Comparison of ENCODE assay signal across 8 mouse cellular contexts in genomic region chr4:133545272-133546231, GRCm38 (mm10). TPM values are rescaled to one million over a fixed set of nuclear protein-coding genes. Genes with fewer than 3 reads are reported as not detected.
A peak's percentile ranks its signal among the peaks of the same experiment; 100 is the strongest.
DNase-seq lines count a peak whose midpoint lies in the region; ATAC-seq and TF ChIP-seq lines count a peak whose summit lies in the region.

Nudc (minus strand) TSS chr4:133545996.

- peak within 1 kb of the TSS; percentile 79 for H3K27ac ChIP-seq in MEL (ENCODE audit: control insufficient read depth, low read depth, low read length)
- peak within 1 kb of the TSS; percentile 73 for H3K27ac ChIP-seq in cerebellum, adult 2 months (ENCODE audit: insufficient read depth, low read length)
- H3K27ac ChIP-seq in forebrain, postnatal 0 days (ENCODE audit: low read depth, low read length): peak within 1 kb of the TSS; percentile 74
- peak within 1 kb of the TSS; percentile 82 for H3K27ac ChIP-seq in lung, embryonic 15.5 days

- H3K4me1 ChIP-seq in MEL (ENCODE audit: control insufficient read depth in 1 of 2, insufficient read depth in 2 of 2, low read length in 2 of 2): peaks cover 3 to 6% of the 10 kb centered on the region in 2 experiments
- H3K4me1 ChIP-seq in cerebellum, adult 2 months (ENCODE audit: control insufficient read depth, insufficient read depth, low read length): no peaks in the 10 kb centered on the region; the same call in 1 of the 2 replicates
- peaks cover 3% of the 10 kb centered on the region; the same call in 1 of the 2 replicates for H3K4me1 ChIP-seq in forebrain, postnatal 0 days (ENCODE audit: insufficient read depth)
- peaks cover 18% of the 10 kb centered on the region for H3K4me1 ChIP-seq in lung, embryonic 15.5 days

- TF ChIP-seq EP300 in MEL (IDR thresholded peaks at IDR 0.05; ENCODE audit: low read depth in 1 of 2, low read length in 2 of 2): no peak

- peak within 1 kb of the TSS; percentile 97 for H3K9ac ChIP-seq in MEL (ENCODE audit: control insufficient read depth, low read depth, low read length, poor library complexity, severe bottlenecking)
- peak within 1 kb of the TSS; percentile 69 for H3K9ac ChIP-seq in forebrain, postnatal 0 days
- peak within 1 kb of the TSS; percentile 91 for H3K9ac ChIP-seq in lung, embryonic 15.5 days

- peak within 1 kb of the TSS; percentile 92 to 96 for H3K4me3 ChIP-seq in MEL (ENCODE audit: control insufficient read depth in 1 of 2, insufficient read depth in 1 of 2, low read depth in 2 of 2, low read length in 2 of 2)
- peak within 1 kb of the TSS; percentile 97 for H3K4me3 ChIP-seq in cerebellum, adult 2 months (replicated peaks; ENCODE audit: insufficient read depth, low read depth, low read length)
- H3K4me3 ChIP-seq in forebrain, postnatal 0 days (ENCODE audit: low read depth, low read length): peak within 1 kb of the TSS; percentile 79
- H3K4me3 ChIP-seq in lung, embryonic 15.5 days: peak within 1 kb of the TSS; percentile 100

- no peak for TF ChIP-seq CTCF in MEL (IDR thresholded peaks at IDR 0.05 in 2 of 3, conservative IDR thresholded peaks at IDR 0.05 in 1 of 3; ENCODE audit: control insufficient read depth in 1 of 3, insufficient read depth in 1 of 3, low read depth in 2 of 3, low read length in 3 of 3, poor library complexity in 1 of 3, severe bottlenecking in 1 of 3)
- no peak for TF ChIP-seq CTCF in cerebellum, adult 2 months (IDR thresholded peaks at IDR 0.05; ENCODE audit: borderline replicate concordance, insufficient read depth, low read depth, low read length)
- 0 out of 2 replicates have a peak, but pooled peaks have one; percentile 5 for TF ChIP-seq CTCF in forebrain, postnatal 0 days (IDR thresholded peaks at IDR 0.05; ENCODE audit: low read depth)

- H3K4me2 ChIP-seq in forebrain, postnatal 0 days (ENCODE audit: low read depth): peak within 1 kb of the TSS; percentile 64
- peak within 1 kb of the TSS; percentile 74 for H3K4me2 ChIP-seq in lung, embryonic 15.5 days

- H3K36me3 ChIP-seq in MEL (ENCODE audit: control insufficient read depth in 1 of 2, insufficient read depth in 2 of 2, low read length in 2 of 2): peaks cover 1 to 9% of the 10 kb centered on the region in 2 experiments; a peak in 3 of 4 replicates
- peaks cover 7% of the 10 kb centered on the region for H3K36me3 ChIP-seq in forebrain, postnatal 0 days (ENCODE audit: insufficient read depth)
- peaks cover 10% of the 10 kb centered on the region; the same call in 1 of the 2 replicates for H3K36me3 ChIP-seq in lung, embryonic 15.5 days

- peak; percentile 81 to 95 for TF ChIP-seq POLR2A in MEL (IDR thresholded peaks at IDR 0.05; ENCODE audit: control insufficient read depth in 1 of 2, insufficient read depth in 1 of 2, low read depth in 1 of 2, low read length in 2 of 2, poor library complexity in 1 of 2)
- peak; percentile 85 for TF ChIP-seq POLR2A in cerebellum, adult 2 months (IDR thresholded peaks at IDR 0.05; ENCODE audit: borderline replicate concordance, insufficient read depth, low read length)

- H3K79me2 ChIP-seq in MEL (ENCODE audit: control insufficient read depth, insufficient read depth, low read length, poor library complexity): peaks cover 45% of the 10 kb centered on the region

- TF ChIP-seq RAD21 in MEL (IDR thresholded peaks at IDR 0.05; ENCODE audit: low read depth, low read length): no peak

- no peaks in the 10 kb centered on the region for H3K27me3 ChIP-seq in MEL (ENCODE audit: control insufficient read depth in 1 of 2, insufficient read depth in 2 of 2, low read length in 2 of 2)
- H3K27me3 ChIP-seq in cerebellum, adult 2 months (ENCODE audit: control insufficient read depth, insufficient read depth, low read length): no peaks in the 10 kb centered on the region
- no peaks in the 10 kb centered on the region for H3K27me3 ChIP-seq in forebrain, postnatal 0 days (ENCODE audit: insufficient read depth, low read length)
- no peaks in the 10 kb centered on the region for H3K27me3 ChIP-seq in lung, embryonic 15.5 days

- H3K9me3 ChIP-seq in MEL (replicated peaks; ENCODE audit: insufficient read depth, low read length): no peaks in the 10 kb centered on the region
- H3K9me3 ChIP-seq in forebrain, postnatal 0 days (ENCODE audit: low read length): no peaks in the 10 kb centered on the region
- no peaks in the 10 kb centered on the region; the same call in 1 of the 2 replicates for H3K9me3 ChIP-seq in lung, embryonic 15.5 days

- peak; percentile 97 for DNase-seq in MEL (ENCODE audit: low read depth, low spot score)
- peak; percentile 96 to 98 for DNase-seq in cerebellum, adult 2 months
- peak; percentile 96 for DNase-seq in forebrain, postnatal 0 days
- DNase-seq in heart, postnatal 4 days: peak; percentile 97
- DNase-seq in layer of hippocampus, adult 8-10 months (ENCODE audit: low spot score in 2 of 2): peak; percentile 93 to 94
- DNase-seq in ovary, adult 18-20 months (ENCODE audit: low spot score): peak; percentile 93
- peak; percentile 96 for DNase-seq in thymus, postnatal 0 days (ENCODE audit: low spot score)

- peak; percentile 99 for ATAC-seq in forebrain, postnatal 0 days
- ATAC-seq in lung, embryonic 15.5 days (ENCODE audit: borderline replicate concordance, extremely low read depth, low FRiP score, low TSS enrichment): peak; percentile 96

- under 1% methylated on average over 76 of the region's 77 CpGs for WGBS in cerebellum, adult 2 months
- 1% methylated on average over 68 of the region's 77 CpGs for WGBS in forebrain, postnatal 0 days
- WGBS in lung, embryonic 15.5 days: under 1% methylated on average over 74 of the region's 77 CpGs

TF ChIP-seq in MEL, 35 proteins besides CTCF, POLR2A, EP300 and RAD21:
- no peak for TF ChIP-seq ETS1 (IDR thresholded peaks at IDR 0.05; ENCODE audit: low read depth, low read length)
- TF ChIP-seq TCF12 (IDR thresholded peaks at IDR 0.05; ENCODE audit: low read depth, low read length): 0 out of 2 replicates have a peak, but pooled peaks have one; percentile 43
- peak; percentile 79 for TF ChIP-seq ZMIZ1 (IDR thresholded peaks at IDR 0.05; ENCODE audit: low read depth, low read length)
- peak; percentile 62 for TF ChIP-seq USF1 (IDR thresholded peaks at IDR 0.05; ENCODE audit: low read depth, low read length)
- TF ChIP-seq KAT2A (conservative IDR thresholded peaks at IDR 0.05; ENCODE audit: low read depth, low read length): no peak; the same call in 1 of the 2 replicates
- TF ChIP-seq E2F4 (IDR thresholded peaks at IDR 0.05; ENCODE audit: borderline replicate concordance, low read depth, low read length): peak; percentile 43; the same call in 1 of the 2 replicates
- no peak for TF ChIP-seq JUND (IDR thresholded peaks at IDR 0.05; ENCODE audit: low read depth, low read length)
- TF ChIP-seq POLR2AphosphoS2 (IDR thresholded peaks at IDR 0.05; ENCODE audit: low read length): peak; percentile 70; the same call in 1 of the 2 replicates
- no peak for TF ChIP-seq TAL1 (IDR thresholded peaks at IDR 0.05; ENCODE audit: low read length)
- peak; percentile 57 for TF ChIP-seq MAX (IDR thresholded peaks at IDR 0.05; ENCODE audit: low read length)
- peak; percentile 63; the same call in 1 of the 2 replicates for TF ChIP-seq TBP (IDR thresholded peaks at IDR 0.05; ENCODE audit: low read depth, low read length)
- TF ChIP-seq UBTF (IDR thresholded peaks at IDR 0.05; ENCODE audit: borderline replicate concordance, insufficient read depth, low read depth, low read length): no peak
- TF ChIP-seq ZC3H11A (IDR thresholded peaks at IDR 0.05; ENCODE audit: low read depth, low read length): no peak
- peak; percentile 13 for TF ChIP-seq MYC (IDR thresholded peaks at IDR 0.05; ENCODE audit: low read depth, low read length)
- peak; percentile 85; the same call in 1 of the 2 replicates for TF ChIP-seq SIN3A (IDR thresholded peaks at IDR 0.05; ENCODE audit: low read length)
- peak; percentile 68; the same call in 1 of the 2 replicates for TF ChIP-seq ELF1 (IDR thresholded peaks at IDR 0.05; ENCODE audit: low read depth, low read length)
- TF ChIP-seq MXI1 (IDR thresholded peaks at IDR 0.05; ENCODE audit: low read depth, low read length): peak; percentile 85
- TF ChIP-seq HCFC1 (IDR thresholded peaks at IDR 0.05; ENCODE audit: low read depth, low read length): peak; percentile 86
- TF ChIP-seq MEF2A (IDR thresholded peaks at IDR 0.05; ENCODE audit: extremely low read depth, insufficient replicate concordance, low read depth, low read length, poor library complexity, severe bottlenecking): no peak
- peak; percentile 93 for TF ChIP-seq NELFE (IDR thresholded peaks at IDR 0.05; ENCODE audit: low read depth, low read length)
- peak; percentile 45; the same call in 1 of the 2 replicates for TF ChIP-seq MYB (IDR thresholded peaks at IDR 0.05; ENCODE audit: low read depth, low read length)

RNA-seq across cellular contexts. Expression of gene Nudc, which starts in this region (rescaled TPM):
- 504 and 516 TPM in 2 replicates for total RNA-seq in MEL (2012; rRNA removed)
- polyA plus RNA-seq in MEL (2012; ENCODE audit: insufficient read depth in 1 of 2, insufficient read length in 2 of 2, low read depth in 1 of 2, low replicate concordance in 2 of 2, missing spikeins in 1 of 2): 100 to 1,000 TPM in 1 of 2 experiments, not detected in 1; 732 TPM
- polyA plus RNA-seq in cerebellum, adult 2 months (2012; rRNA removed): 197 and 231 TPM in 2 replicates
- 115 and 119 TPM in 2 replicates for total RNA-seq in forebrain, postnatal 0 days (2014; rRNA removed)
- polyA plus RNA-seq in forebrain, postnatal 0 days (2015; fragmentation: Nextera tagmentation; extraction: Ambion mirVana): 217 and 262 TPM in 2 replicates
- 10 to 100 TPM; 89.3 to 90.2 TPM for total RNA-seq in heart, postnatal 4 days (2021)
- 100 to 1,000 TPM; 120 to 138 (median 128) TPM for total RNA-seq in layer of hippocampus, adult 8-10 months (2022)
- 300 and 313 TPM in 2 replicates for polyA plus RNA-seq in lung, embryonic 15.5 days (2015; fragmentation: Nextera tagmentation; extraction: Ambion mirVana)
- polyA plus RNA-seq in thymus, postnatal 0 days (2015; fragmentation: Nextera tagmentation; extraction: Ambion mirVana): 257 and 261 TPM in 2 replicates

Comparison
In these comparisons a context has a peak if more than half of its experiments do, and no peak if none do; other contexts are left out.
1. Peak in every context shown above with its lines: DNase-seq, ATAC-seq, H3K4me3 ChIP-seq and H3K27ac ChIP-seq.